Mouse (Mus musculus) kidney, postnatal 0 days (tissue): ENCODE measurements around the gene Arhgap32. TPM values are rescaled to one million over a fixed set of nuclear protein-coding genes. Genes with fewer than 3 reads are reported as not detected.

Source experiments
- ATAC-seq: fragments of 200-750 bp; cut with Nextera tagmentation; replicated peaks from 2 replicates; pipeline ENCODE4 v1.8.0; 2017; ENCODE audit warnings: low read depth, moderate number of reproducible peaks, moderate TSS enrichment, moderate library complexity; ENCODE audit not compliant: low FRiP score
- DNase-seq: peaks from one replicate; pipeline ENCODE4 v3.0.0-alpha.2; 2016; ENCODE audit warnings: low spot score
- H3K27ac ChIP-seq: fragments of 300-500 bp; sonication (generic); 2 replicates; pipeline ENCODE4 v1.5.1; 2014; ENCODE audit warnings: mild to moderate bottlenecking
- H3K27me3 ChIP-seq: fragments of 300-500 bp; sonication (generic); 2 replicates; pipeline ENCODE4 v1.6.1; 2014; ENCODE audit warnings: low read length, mixed read lengths; ENCODE audit not compliant: insufficient read depth
- H3K36me3 ChIP-seq: fragments of 300-500 bp; sonication (generic); 2 replicates; pipeline ENCODE4 v1.6.1; 2014; ENCODE audit warnings: low read length, mixed read lengths; ENCODE audit not compliant: insufficient read depth
- H3K4me1 ChIP-seq: fragments of 300-500 bp; sonication (generic); replicated peaks from 2 replicates; pipeline ENCODE4 v1.6.1; 2014; ENCODE audit warnings: antibody characterized with exemption, low read length, mixed read lengths; ENCODE audit not compliant: insufficient read depth
- H3K4me2 ChIP-seq: fragments of 300-500 bp; sonication (generic); 2 replicates; pipeline ENCODE4 v1.6.1; 2014; ENCODE audit warnings: mild to moderate bottlenecking, low read length, moderate library complexity, mixed read lengths
- H3K4me3 ChIP-seq: fragments of 300-500 bp; sonication (generic); replicated peaks from 2 replicates; pipeline ENCODE4 v1.5.1; 2014; ENCODE audit warnings: low read depth, low read length
- H3K9ac ChIP-seq: fragments of 300-500 bp; sonication (generic); 2 replicates; pipeline ENCODE4 v1.6.1; 2014; ENCODE audit warnings: low read depth, low read length
- H3K9me3 ChIP-seq: fragments of 300-500 bp; sonication (generic); replicated peaks from 2 replicates; pipeline ENCODE4 v1.6.1; 2016; ENCODE audit warnings: low read length, inconsistent platforms, mixed read lengths
- CTCF ChIP-seq: IDR thresholded peaks from 2 replicates; pipeline ENCODE4 v1.5.1; 2016; ENCODE audit warnings: antibody characterized with exemption, low read depth, mild to moderate bottlenecking, moderate library complexity
- WGBS: fragments of 180-500 bp; shearing (Covaris S2); extraction: QIAGEN DNeasy Blood & Tissue Kit; methylation state at CpG from one replicate; pipeline ENCODE4 v1.1.7; 2014; 5-methylcytosine and 5-hydroxymethylcytosine counted together
- polyA plus RNA-seq: library from polyadenylated mRNA; unstranded; fragments of >200 nt; fragmentation: Nextera tagmentation; extraction: Ambion mirVana; gene quantifications from 2 replicates; pipeline ENCODE4 v1.2.1, GENCODE M21; 2015

Gene Arhgap32
- 9.4 and 10.1 TPM in 2 replicates for polyA plus RNA-seq

GRCm38 (mm10) chr9:32115786-32116185 is at the start of gene Arhgap32:
Gene Arhgap32 (plus strand): TSS chr9:32116136.
- 0 out of 2 replicates have a peak within 1 kb of the TSS, but pooled peaks have one; percentile 6 for H3K4me2 ChIP-seq
- peak within 1 kb of the TSS; percentile 36; the same call in 1 of the 2 replicates for H3K27ac ChIP-seq
- 0 out of 2 replicates have a peak, but pooled peaks have one; percentile 29 for ATAC-seq
- H3K9me3 ChIP-seq: no peaks in the 10 kb centered on the region
- no peak for TF ChIP-seq CTCF
- DNase-seq: no peak
- no peak within 1 kb of the TSS for H3K9ac ChIP-seq
- no peak within 1 kb of the TSS for H3K4me3 ChIP-seq
- no peaks in the 10 kb centered on the region for H3K36me3 ChIP-seq
- 88% methylated on average over 1 of the region's 1 CpGs for WGBS
- no peaks in the 10 kb centered on the region for H3K27me3 ChIP-seq
- peaks cover 3% of the 10 kb centered on the region; the same call in 1 of the 2 replicates for H3K4me1 ChIP-seq

GRCm38 (mm10) chr9:32072778-32073177 is 43.2 kb upstream of the Arhgap32 start:
- Histone ChIP-seq H3K9ac (no peak overlapping the region), H3K4me1 (no peaks in the 10 kb centered on the region), H3K36me3 (no peaks in the 10 kb centered on the region), H3K27ac (no peak overlapping the region), H3K4me2 (no peak overlapping the region), H3K4me3 (no peak overlapping the region), H3K9me3 (no peaks in the 10 kb centered on the region), H3K27me3 (no peaks in the 10 kb centered on the region)
- WGBS: 90% methylated on average over 6 of the region's 6 CpGs
- ATAC-seq (no peak), DNase-seq (no peak)
- no peak for TF ChIP-seq CTCF

GRCm38 (mm10) chr9:32088106-32088776 is 27.7 kb upstream of the Arhgap32 start:
- H3K27me3 ChIP-seq: no peaks in the 10 kb centered on the region
- no peak overlapping the region for H3K4me3 ChIP-seq
- WGBS: 54% methylated on average over 4 of the region's 4 CpGs
- H3K4me2 ChIP-seq: no peak overlapping the region
- H3K27ac ChIP-seq: no peak overlapping the region
- DNase-seq: peak; percentile 38
- no peak for ATAC-seq
- H3K36me3 ChIP-seq: no peaks in the 10 kb centered on the region
- H3K9me3 ChIP-seq: no peaks in the 10 kb centered on the region
- no peak overlapping the region for H3K9ac ChIP-seq
- no peak for TF ChIP-seq CTCF
- H3K4me1 ChIP-seq: 0 out of 2 replicates have a peak, but pooled peaks cover 11% of the 10 kb centered on the region

- no peak overlapping the region for H3K9ac ChIP-seq
- H3K27ac ChIP-seq: no peak overlapping the region
- no peak; the same call in 1 of the 2 replicates for TF ChIP-seq CTCF
- H3K36me3 ChIP-seq: no peaks in the 10 kb centered on the region
- 70% methylated on average over 3 of the region's 3 CpGs for WGBS
- no peak for ATAC-seq
- DNase-seq: no peak
- no peak overlapping the region for H3K4me2 ChIP-seq
- H3K27me3 ChIP-seq: no peaks in the 10 kb centered on the region
- H3K4me1 ChIP-seq: 0 out of 2 replicates have a peak, but pooled peaks cover 15% of the 10 kb centered on the region
- H3K9me3 ChIP-seq: no peaks in the 10 kb centered on the region
- H3K4me3 ChIP-seq: no peak overlapping the region
These were observed 27.1 kb upstream of the Arhgap32 start for GRCm38 (mm10) chr9:32088882-32089281.

- ATAC-seq (no peak), DNase-seq (no peak)
- TF ChIP-seq CTCF: no peak
- Histone ChIP-seq H3K9me3 (no peaks in the 10 kb centered on the region), H3K4me2 (no peak overlapping the region), H3K27ac (no peak overlapping the region), H3K27me3 (no peaks in the 10 kb centered on the region), H3K36me3 (no peaks in the 10 kb centered on the region), H3K4me1 (peaks cover 5% of the 10 kb centered on the region; the same call in 1 of the 2 replicates), H3K4me3 (no peak overlapping the region), H3K9ac (no peak overlapping the region)
- WGBS: 36% methylated on average over 2 of the region's 2 CpGs
These were observed 22.5 kb upstream of the Arhgap32 start for GRCm38 (mm10) chr9:32093456-32093855.

GRCm38 (mm10) chr9:32094351-32095120 is 21.4 kb upstream of the Arhgap32 start:
- Histone ChIP-seq H3K36me3 (no peaks in the 10 kb centered on the region), H3K4me1 (peaks cover 3% of the 10 kb centered on the region; the same call in 1 of the 2 replicates), H3K27me3 (no peaks in the 10 kb centered on the region), H3K4me3 (no peak overlapping the region), H3K4me2 (no peak overlapping the region), H3K9me3 (no peaks in the 10 kb centered on the region), H3K9ac (no peak overlapping the region), H3K27ac (no peak overlapping the region)
- WGBS: 47% methylated on average over 13 of the region's 13 CpGs
- TF ChIP-seq CTCF: no peak
- no peak for DNase-seq
- ATAC-seq: no peak
